Mouse (Mus musculus): ENCODE measurements around the gene Syn2.

The Syn2 gene

GRCm38 (mm10) chr6:115307134-115307533 lies 172.4 kb downstream of the Syn2 start:
- DNase-seq, result no peak

DNA sequence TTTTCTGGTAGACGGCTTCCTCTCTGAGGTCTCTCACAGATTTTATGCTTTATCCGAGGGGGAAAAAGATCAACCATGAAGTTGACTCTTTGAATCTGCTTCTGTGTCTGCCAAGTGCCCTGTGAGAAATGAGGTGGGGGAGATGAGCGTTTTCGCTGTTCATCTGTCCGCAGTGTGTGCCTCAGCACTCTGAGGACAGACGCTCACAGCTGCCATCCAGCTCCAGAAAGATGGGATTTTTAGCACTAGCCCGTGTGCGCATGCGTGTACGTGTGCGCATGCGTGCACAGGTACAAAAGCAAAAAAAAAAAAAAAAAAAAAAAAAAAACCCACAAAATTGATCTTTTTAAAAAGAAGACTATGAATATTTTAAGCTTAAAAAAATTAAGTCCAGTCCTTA lies 178.1 kb downstream of the Syn2 start:
- no peak for DNase-seq

- DNase-seq, result no peak
These were observed 178.6 kb downstream of the Syn2 start for GRCm38 (mm10) chr6:115313235-115313738.

GRCm38 (mm10) chr6:115313910-115314309 lies 179.2 kb downstream of the Syn2 start:
- no peak for DNase-seq

DNA sequence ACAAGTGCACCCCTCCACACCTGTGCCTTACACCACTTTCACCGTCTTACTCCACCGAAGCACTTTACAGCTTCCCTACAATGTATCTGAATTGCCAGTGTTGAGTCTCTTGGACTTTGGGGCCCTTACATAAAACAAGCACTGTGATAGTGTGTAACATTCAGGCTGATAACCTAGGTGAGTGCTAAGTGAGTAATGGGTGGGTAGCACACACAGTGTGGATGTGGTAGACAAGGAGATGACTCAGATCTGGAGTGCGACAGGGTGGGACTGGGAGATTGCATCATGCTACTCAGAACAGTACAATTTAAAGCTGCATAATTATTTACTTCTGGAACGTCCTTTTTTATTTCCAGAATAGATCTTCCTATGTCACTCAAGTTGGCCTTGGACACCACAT lies 181.1 kb downstream of the Syn2 start:
- DNase-seq, result no peak

DNA sequence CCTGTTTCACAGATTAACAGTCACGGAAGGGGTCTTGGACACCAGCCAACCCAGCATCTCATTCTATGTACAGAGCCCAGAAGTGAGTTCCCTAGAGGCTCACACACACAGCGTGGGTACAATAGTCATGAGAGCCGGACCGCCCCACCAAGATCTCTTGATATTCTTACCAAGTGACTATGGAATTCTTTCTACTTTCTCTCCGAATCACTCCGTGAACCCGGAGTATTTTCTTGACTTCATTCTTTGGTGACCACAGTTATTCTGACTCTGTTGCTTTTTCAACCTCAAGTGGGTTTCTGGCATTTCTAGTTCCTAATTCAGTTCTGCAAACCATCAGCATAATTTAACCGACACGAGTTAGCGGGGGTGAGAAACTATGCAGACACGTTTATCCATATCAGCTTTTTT lies 182.1 kb downstream of the Syn2 start:
- DNase-seq, result no peak

DNA sequence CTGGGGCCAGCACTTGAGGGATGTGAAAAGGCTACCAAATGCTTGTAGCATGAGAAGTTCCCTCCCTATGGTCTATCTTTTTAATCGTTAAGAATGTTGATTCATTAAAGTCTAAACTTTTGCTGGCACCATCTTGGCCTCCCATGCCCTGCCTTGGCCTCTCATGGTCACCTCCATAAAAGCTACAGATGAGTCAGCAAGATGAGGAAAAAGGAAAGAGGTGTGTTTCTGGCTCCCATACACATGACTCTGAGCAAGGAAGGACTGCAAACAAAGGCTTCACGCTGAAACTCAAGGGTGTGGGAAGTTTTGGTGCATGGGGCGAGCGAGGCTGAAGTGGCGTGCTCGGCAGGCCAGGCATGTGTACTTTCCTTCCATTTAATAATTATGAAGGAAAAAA lies 184.1 kb downstream of the Syn2 start:
- DNase-seq, result no peak

GRCm38 (mm10) chr6:115319686-115320085 lies 185.0 kb downstream of the Syn2 start:
- no peak for DNase-seq

GRCm38 (mm10) chr6:115320927-115321714 lies 186.4 kb downstream of the Syn2 start:
- DNase-seq, result no peak

- no peak for DNase-seq
These were observed 187.2 kb downstream of the Syn2 start for GRCm38 (mm10) chr6:115321883-115322351.

DNA sequence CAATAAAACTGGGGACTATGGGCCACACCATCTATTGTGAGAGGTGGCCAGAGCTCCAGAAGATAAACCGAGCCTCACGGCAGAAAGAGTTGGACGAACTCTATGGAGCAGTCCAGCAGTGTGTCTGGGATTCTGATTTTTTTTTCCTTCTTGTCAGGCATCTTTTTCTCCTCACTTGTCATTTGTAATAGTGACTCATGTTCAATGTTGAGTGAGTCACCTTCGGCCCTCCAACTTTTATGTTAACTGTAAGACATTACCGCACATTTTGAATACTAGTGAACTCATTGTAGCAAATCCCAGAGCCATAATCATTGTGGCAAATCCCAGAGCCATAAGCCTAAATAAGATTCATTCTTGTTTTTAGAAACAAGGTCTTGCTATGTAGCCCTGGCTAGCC lies 188.3 kb downstream of the Syn2 start:
- no peak for DNase-seq

GRCm38 (mm10) chr6:115330964-115331363 lies 196.3 kb downstream of the Syn2 start:
- no peak for DNase-seq

Data from kidney, adult 11 months (tissue).